Mouse (Mus musculus) G1E (cell line): ENCODE measurements around the gene Plch2.

ENCODE experiments used
- CTCF ChIP-seq: IDR thresholded peaks from 2 replicates; pipeline ENCODE4 v1.5.1; 2012; ENCODE audit warnings: low read depth, low read length, inconsistent platforms, mixed read lengths
- GATA2 ChIP-seq: IDR thresholded peaks from 2 replicates; pipeline ENCODE4 v1.6.1; 2012; ENCODE audit warnings: low read depth, low read length, inconsistent platforms, borderline replicate concordance

GRCm38 (mm10) chr4:155050116-155050515, 6.5 kb downstream of the Plch2 start:
- no peak for TF ChIP-seq GATA2
- TF ChIP-seq CTCF: no peak
